Mouse (Mus musculus): Measurements from ENCODE around the gene Olfr938. TPM values are rescaled to one million over a fixed set of nuclear protein-coding genes. Genes with fewer than 3 reads are reported as not detected.

The Olfr938 gene
- polyA plus RNA-seq (2012) = not detected in 2 replicates

DNA sequence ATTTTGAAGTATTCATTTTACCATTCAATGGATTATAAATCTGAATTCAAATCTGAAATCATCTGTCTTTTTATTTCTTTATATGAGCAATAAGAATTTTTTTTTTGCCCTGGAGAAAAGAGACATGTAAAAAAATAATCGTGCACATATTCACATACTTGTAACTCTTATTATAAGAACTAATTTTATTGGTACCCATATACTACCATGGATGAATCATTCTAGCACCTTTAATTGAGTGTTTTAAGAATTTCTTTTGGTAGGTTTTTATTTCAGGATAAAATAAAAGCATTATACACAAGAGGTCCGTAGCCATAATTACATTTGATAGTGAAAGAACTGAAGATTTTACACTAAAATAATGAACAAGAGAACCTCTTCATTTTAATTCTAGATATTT, at the start of gene Olfr938:
Gene Olfr938, minus strand, starts transcription at position 101 of the 400 bp plus-strand sequence.
- H3K9me3 ChIP-seq (ENCODE audit: control insufficient read depth, low read length) = peaks cover 14% of the 10 kb centered on the region
- no peak within 1 kb of the TSS for H3K4me3 ChIP-seq (replicated peaks)
- H3K4me1 ChIP-seq (ENCODE audit: control insufficient read depth) = no peaks in the 10 kb centered on the region
- no peaks in the 10 kb centered on the region for H3K27me3 ChIP-seq (ENCODE audit: control insufficient read depth)
- H3K36me3 ChIP-seq (ENCODE audit: control insufficient read depth) = no peaks in the 10 kb centered on the region
- TF ChIP-seq TAL1 (IDR thresholded peaks at IDR 0.05; ENCODE audit: low read length) (no peak), GATA1 (IDR thresholded peaks at IDR 0.05; ENCODE audit: low read length) (no peak)

DNA sequence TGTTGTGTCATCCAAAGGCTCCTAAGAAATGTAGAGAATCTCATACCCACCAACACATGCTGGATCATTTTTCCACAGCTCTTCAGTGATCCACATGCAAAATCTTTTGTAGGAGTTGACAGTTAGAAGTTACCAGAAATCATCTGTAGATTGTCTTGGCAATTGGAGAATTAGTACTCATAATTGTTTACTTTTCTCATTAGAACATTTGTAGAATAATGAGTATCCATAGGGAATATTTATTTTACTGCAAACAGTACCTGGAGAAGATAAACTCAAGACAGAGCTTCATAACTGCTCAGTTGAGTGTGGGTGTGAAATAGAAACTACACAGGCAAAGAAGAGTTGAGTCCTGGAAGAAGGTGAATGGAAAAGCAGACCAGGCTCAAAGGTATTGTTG, 49.1 kb upstream of the Olfr938 start, which contains the start of gene Olfr27:
Gene Olfr27, plus strand, starts transcription at position 301 of the 400 bp plus-strand sequence.
- TF ChIP-seq GATA1 (IDR thresholded peaks at IDR 0.05; ENCODE audit: low read length) (no peak), TAL1 (IDR thresholded peaks at IDR 0.05; ENCODE audit: low read length) (no peak)
- Histone ChIP-seq H3K36me3 (ENCODE audit: control insufficient read depth) (no peaks in the 10 kb centered on the region), H3K4me1 (ENCODE audit: control insufficient read depth) (no peaks in the 10 kb centered on the region), H3K9me3 (ENCODE audit: control insufficient read depth, low read length) (no peaks in the 10 kb centered on the region; the same call in 1 of the 2 replicates), H3K27me3 (ENCODE audit: control insufficient read depth) (no peaks in the 10 kb centered on the region), H3K4me3 (replicated peaks) (no peak within 1 kb of the TSS)

DNA sequence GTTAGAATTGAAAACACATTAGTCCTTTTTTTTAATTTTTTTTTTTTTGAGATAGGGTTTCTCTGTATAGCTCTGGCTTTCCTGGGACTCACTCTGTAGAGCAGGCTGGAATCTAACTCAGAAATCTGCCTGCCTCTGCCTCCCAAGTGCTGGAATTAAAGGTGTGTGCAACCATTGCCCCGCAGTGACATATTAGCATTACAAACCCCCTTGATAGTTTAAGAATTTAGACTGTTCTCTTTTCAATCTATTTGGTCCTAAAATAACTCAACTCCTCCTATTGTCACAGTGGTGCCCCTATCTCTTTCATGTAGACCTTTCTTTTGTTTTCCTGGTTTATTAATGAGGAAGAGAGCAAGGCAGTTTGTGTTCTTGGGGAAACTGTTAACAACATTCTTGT, 48.6 kb upstream of the Olfr938 start:
- no peak for TF ChIP-seq GATA1 (IDR thresholded peaks at IDR 0.05; ENCODE audit: low read length)
- TF ChIP-seq TAL1 (IDR thresholded peaks at IDR 0.05; ENCODE audit: low read length) = no peak
- no peak overlapping the region for H3K4me3 ChIP-seq (replicated peaks)
- H3K27me3 ChIP-seq (ENCODE audit: control insufficient read depth) = no peaks in the 10 kb centered on the region
- H3K9me3 ChIP-seq (ENCODE audit: control insufficient read depth, low read length) = no peaks in the 10 kb centered on the region; the same call in 1 of the 2 replicates
- no peaks in the 10 kb centered on the region for H3K36me3 ChIP-seq (ENCODE audit: control insufficient read depth)
- H3K4me1 ChIP-seq (ENCODE audit: control insufficient read depth) = no peaks in the 10 kb centered on the region

DNA sequence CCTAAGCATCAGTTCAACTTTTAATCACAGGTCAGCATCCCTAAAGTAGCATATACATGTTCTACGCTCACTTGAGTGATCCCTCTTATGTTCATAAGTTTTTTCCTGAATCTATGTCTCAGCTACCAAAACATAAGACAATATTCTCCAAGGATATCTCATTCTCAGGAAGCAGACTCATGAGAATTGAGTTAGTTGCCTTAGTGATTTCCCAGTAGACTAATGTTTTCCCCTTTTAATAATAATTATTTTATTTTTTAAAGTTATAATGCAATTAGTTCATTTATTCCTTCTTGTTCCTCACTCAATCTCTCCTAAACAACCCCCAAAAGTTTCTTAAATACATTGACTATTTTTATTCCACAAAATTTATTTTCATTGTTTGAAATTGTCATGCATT, 13.8 kb downstream of the Olfr938 start, which contains the start of gene Olfr937:
Gene Olfr937, minus strand, starts transcription at position 101 of the 400 bp plus-strand sequence.
- no peaks in the 10 kb centered on the region for H3K27me3 ChIP-seq (ENCODE audit: control insufficient read depth)
- H3K9me3 ChIP-seq (ENCODE audit: control insufficient read depth, low read length) = no peaks in the 10 kb centered on the region
- H3K4me1 ChIP-seq (ENCODE audit: control insufficient read depth) = no peaks in the 10 kb centered on the region
- TF ChIP-seq GATA1 (IDR thresholded peaks at IDR 0.05; ENCODE audit: low read length) (no peak), TAL1 (IDR thresholded peaks at IDR 0.05; ENCODE audit: low read length) (no peak)
- no peaks in the 10 kb centered on the region for H3K36me3 ChIP-seq (ENCODE audit: control insufficient read depth)
- H3K4me3 ChIP-seq (replicated peaks) = no peak within 1 kb of the TSS

Other genes starting within 250 kb of the Olfr938 start
- not detected in 2 replicates for gene Olfr924, start 234.4 kb downstream of the Olfr938 start, polyA plus RNA-seq (2012)
- not detected in 2 replicates for gene Olfr26, start 223.8 kb downstream of the Olfr938 start, polyA plus RNA-seq (2012)
- gene Olfr926, start 201.8 kb downstream of the Olfr938 start, polyA plus RNA-seq (2012) = not detected in 2 replicates
- not detected in 2 replicates for gene Olfr930, start 149.1 kb downstream of the Olfr938 start, polyA plus RNA-seq (2012)
- gene Olfr933, start 106.6 kb downstream of the Olfr938 start, polyA plus RNA-seq (2012) = not detected in 2 replicates
- not detected in 2 replicates for gene Olfr934, start 90.6 kb downstream of the Olfr938 start, polyA plus RNA-seq (2012)
- not detected in 2 replicates for gene Olfr935, start 79.2 kb downstream of the Olfr938 start, polyA plus RNA-seq (2012)
- gene Olfr146, start 55.5 kb downstream of the Olfr938 start, polyA plus RNA-seq (2012) = 0.02 TPM in 1 of 2 replicates, not detected in the other
- gene Olfr937, start 13.9 kb downstream of the Olfr938 start, polyA plus RNA-seq (2012) = not detected in 2 replicates
- gene Olfr27, start 49.2 kb upstream of the Olfr938 start, polyA plus RNA-seq (2012) = not detected in 2 replicates
- gene Olfr943, start 87.4 kb upstream of the Olfr938 start, polyA plus RNA-seq (2012) = not detected in 2 replicates
- gene Olfr944, start 123.0 kb upstream of the Olfr938 start, polyA plus RNA-seq (2012) = not detected in 2 replicates
- gene Olfr1537, start 171.1 kb upstream of the Olfr938 start, polyA plus RNA-seq (2012) = not detected in 2 replicates
- not detected in 2 replicates for gene Olfr945, start 197.9 kb upstream of the Olfr938 start, polyA plus RNA-seq (2012)
- gene Olfr948, start 247.2 kb upstream of the Olfr938 start, polyA plus RNA-seq (2012) = not detected in 2 replicates

Data from erythroblast, embryonic 14.5 days (primary cell).